Mouse (Mus musculus): Measurements from ENCODE around the gene Tmem165. TPM values are rescaled to one million over a fixed set of nuclear protein-coding genes. Genes with fewer than 3 reads are reported as not detected.

Tmem165 gene
- polyA plus RNA-seq (2017; shearing (Covaris generic)) = 93.3 TPM

DNA sequence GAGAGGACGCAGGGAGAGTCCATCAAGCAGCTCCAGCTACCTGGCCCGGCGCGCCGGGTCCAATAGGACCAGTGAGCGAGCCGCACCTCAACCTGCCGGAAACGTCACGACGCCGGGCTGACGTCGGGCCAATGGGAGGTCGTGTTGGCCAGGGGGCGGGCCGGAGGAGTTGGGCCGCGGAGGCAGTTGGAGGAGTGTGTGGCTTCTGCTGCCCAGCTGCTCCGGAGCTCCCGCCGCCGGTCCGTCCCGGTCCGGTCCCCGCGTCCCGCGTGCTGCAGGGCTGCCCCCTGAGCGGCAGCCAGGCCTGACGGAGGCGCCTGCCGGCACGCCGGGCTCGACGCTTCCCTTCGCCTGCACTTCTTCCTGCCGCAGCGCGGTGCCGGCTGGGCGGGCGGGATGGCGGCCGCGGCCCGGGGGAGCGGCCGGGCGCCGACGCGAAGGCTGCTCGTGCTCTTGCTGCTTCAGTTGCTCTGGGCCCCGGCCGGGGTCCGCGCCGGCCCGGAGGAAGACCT is at the start of gene Tmem165:
Gene Tmem165, plus strand, starts transcription at position 131 of the 512 bp plus-strand sequence.

GRCm38 (mm10) chr5:76139808-76140729 is 43.6 kb upstream of the Tmem165 start, which contains the start of gene Srd5a3:
Gene Srd5a3, plus strand, starts transcription at chr5:76140271.

Other genes starting within 250 kb of the Tmem165 start
- gene Kdr, start 205.4 kb upstream of the Tmem165 start, polyA plus RNA-seq (2017; shearing (Covaris generic)) = 0.14 TPM
- gene Srd5a3, start 43.6 kb upstream of the Tmem165 start, polyA plus RNA-seq (2017; shearing (Covaris generic)) = 70.2 TPM
- 16.5 TPM for gene Clock, start 120.9 kb downstream of the Tmem165 start, polyA plus RNA-seq (2017; shearing (Covaris generic))
- gene Pdcl2, start 147.3 kb downstream of the Tmem165 start, polyA plus RNA-seq (2017; shearing (Covaris generic)) = not detected
- gene Nmu, start 179.9 kb downstream of the Tmem165 start, polyA plus RNA-seq (2017; shearing (Covaris generic)) = not detected

All from CD4-positive, CD25-positive, alpha-beta regulatory T cell (primary cell).